Mouse (Mus musculus): ENCODE data around the gene Adgrf1. TPM values are rescaled to one million over a fixed set of nuclear protein-coding genes. Genes with fewer than 3 reads are reported as not detected.
A peak's percentile ranks its signal among the peaks of the same experiment; 100 is the strongest.

Gene Adgrf1
- polyA plus RNA-seq, 1 experiment from 2014 or later = not detected

DNA sequence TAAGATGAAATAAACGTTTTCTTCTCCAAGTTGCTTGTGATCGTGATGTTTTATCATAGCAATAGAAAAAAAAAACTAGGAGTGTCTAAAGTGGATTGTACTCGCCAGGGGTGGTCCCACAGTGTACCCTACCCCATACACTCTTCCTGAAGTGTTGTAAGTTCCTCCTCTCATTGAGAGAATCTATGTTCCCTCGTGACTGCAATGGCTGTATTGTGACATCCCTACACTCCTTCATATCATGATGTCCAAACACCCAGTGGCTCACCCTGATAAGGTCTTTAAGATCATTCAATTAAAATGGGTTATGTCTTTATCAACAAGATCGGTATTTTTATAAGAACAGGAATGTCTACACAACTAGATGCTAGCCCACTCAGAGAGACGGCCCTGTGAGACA is 24.8 kb upstream of the Adgrf1 start:
- no peak overlapping the region for H3K27ac ChIP-seq (ENCODE audit: low read depth, low read length)
- no peak overlapping the region for H3K4me2 ChIP-seq
- no peak overlapping the region for H3K9ac ChIP-seq (ENCODE audit: low read length)
- H3K27me3 ChIP-seq (ENCODE audit: control insufficient read depth, insufficient read depth, low read length) = no peaks in the 10 kb centered on the region
- no peaks in the 10 kb centered on the region for H3K36me3 ChIP-seq (ENCODE audit: control insufficient read depth, insufficient read depth, low read length)
- no peaks in the 10 kb centered on the region for H3K4me1 ChIP-seq (ENCODE audit: control insufficient read depth, insufficient read depth, low read length)
- 84% methylated on average over 6 of the region's 6 CpGs for WGBS
- ATAC-seq (ENCODE audit: low FRiP score) = no peak
- DNase-seq (ENCODE audit: low spot score, missing footprints) = peak; percentile 21
- no peak overlapping the region for H3K4me3 ChIP-seq (ENCODE audit: low read depth, low read length)
- H3K9me3 ChIP-seq (ENCODE audit: control insufficient read depth, low read length) = no peaks in the 10 kb centered on the region

DNA sequence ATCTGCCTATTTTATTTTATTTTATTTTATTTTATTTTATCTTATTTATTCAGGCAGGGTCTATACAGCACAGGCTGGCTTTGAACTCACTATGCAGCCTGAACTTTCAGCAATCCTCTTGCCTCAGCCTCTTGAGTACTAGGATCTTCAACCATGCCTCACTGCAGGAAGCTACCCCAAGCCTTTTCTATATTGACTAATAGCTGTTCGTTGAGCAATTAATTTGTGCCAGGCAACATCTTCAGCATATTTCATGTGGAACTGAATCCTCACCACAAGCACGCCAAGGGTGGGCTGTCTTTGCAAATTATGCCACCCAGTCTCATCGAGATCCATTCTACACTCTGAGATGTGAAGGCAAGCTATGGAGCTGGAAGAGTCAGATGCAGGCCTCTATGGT is 22.9 kb upstream of the Adgrf1 start:
- no peak overlapping the region for H3K4me2 ChIP-seq
- H3K4me1 ChIP-seq (ENCODE audit: control insufficient read depth, insufficient read depth, low read length) = no peaks in the 10 kb centered on the region
- WGBS = 89% methylated on average over 3 of the region's 3 CpGs
- H3K9me3 ChIP-seq (ENCODE audit: control insufficient read depth, low read length) = no peaks in the 10 kb centered on the region
- H3K27ac ChIP-seq (ENCODE audit: low read depth, low read length) = no peak overlapping the region
- no peak for DNase-seq (ENCODE audit: low spot score, missing footprints)
- H3K4me3 ChIP-seq (ENCODE audit: low read depth, low read length) = no peak overlapping the region
- H3K9ac ChIP-seq (ENCODE audit: low read length) = no peak overlapping the region
- no peak for ATAC-seq (ENCODE audit: low FRiP score)
- no peaks in the 10 kb centered on the region for H3K36me3 ChIP-seq (ENCODE audit: control insufficient read depth, insufficient read depth, low read length)
- no peaks in the 10 kb centered on the region for H3K27me3 ChIP-seq (ENCODE audit: control insufficient read depth, insufficient read depth, low read length)

DNA sequence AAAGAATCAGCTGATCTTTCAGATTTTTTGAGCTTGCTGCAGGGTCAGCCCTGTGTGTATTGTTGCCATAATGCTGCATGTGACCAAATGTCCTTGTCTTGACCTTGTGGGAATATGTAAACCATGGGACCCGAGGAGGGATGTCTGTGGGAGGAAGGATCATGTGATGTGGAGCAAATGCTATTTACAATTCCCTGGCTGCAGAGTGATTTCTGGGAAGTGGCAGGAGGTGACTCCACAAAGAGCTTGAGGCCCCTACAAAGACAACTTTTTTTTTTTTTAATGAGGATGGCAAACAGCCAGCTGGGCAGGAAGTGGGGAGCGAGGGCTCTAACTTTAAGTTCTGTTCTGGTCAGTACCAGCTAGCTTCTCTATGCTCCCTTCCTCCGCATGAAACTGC is 20.5 kb upstream of the Adgrf1 start:
- Histone ChIP-seq H3K27me3 (ENCODE audit: control insufficient read depth, insufficient read depth, low read length) (no peaks in the 10 kb centered on the region), H3K27ac (ENCODE audit: low read depth, low read length) (no peak overlapping the region), H3K4me1 (ENCODE audit: control insufficient read depth, insufficient read depth, low read length) (no peaks in the 10 kb centered on the region), H3K4me3 (ENCODE audit: low read depth, low read length) (no peak overlapping the region), H3K36me3 (ENCODE audit: control insufficient read depth, insufficient read depth, low read length) (no peaks in the 10 kb centered on the region), H3K9me3 (ENCODE audit: control insufficient read depth, low read length) (no peaks in the 10 kb centered on the region), H3K9ac (ENCODE audit: low read length) (no peak overlapping the region), H3K4me2 (no peak overlapping the region)
- no peak for ATAC-seq (ENCODE audit: low FRiP score)
- 76% methylated on average over 3 of the region's 3 CpGs for WGBS
- no peak for DNase-seq (ENCODE audit: low spot score, missing footprints)

- WGBS = 57% methylated on average over 5 of the region's 5 CpGs
- H3K9ac ChIP-seq (ENCODE audit: low read length) = no peak overlapping the region
- no peaks in the 10 kb centered on the region for H3K27me3 ChIP-seq (ENCODE audit: control insufficient read depth, insufficient read depth, low read length)
- H3K9me3 ChIP-seq (ENCODE audit: control insufficient read depth, low read length) = no peaks in the 10 kb centered on the region
- ATAC-seq (ENCODE audit: low FRiP score) (no peak), DNase-seq (ENCODE audit: low spot score, missing footprints) (peak; percentile 79)
- no peak overlapping the region for H3K4me3 ChIP-seq (ENCODE audit: low read depth, low read length)
- H3K4me2 ChIP-seq = no peak overlapping the region
- no peaks in the 10 kb centered on the region for H3K36me3 ChIP-seq (ENCODE audit: control insufficient read depth, insufficient read depth, low read length)
- H3K4me1 ChIP-seq (ENCODE audit: control insufficient read depth, insufficient read depth, low read length) = no peaks in the 10 kb centered on the region
- H3K27ac ChIP-seq (ENCODE audit: low read depth, low read length) = no peak overlapping the region
These were observed 18.6 kb upstream of the Adgrf1 start for GRCm38 (mm10) chr17:43251249-43252125.

DNA sequence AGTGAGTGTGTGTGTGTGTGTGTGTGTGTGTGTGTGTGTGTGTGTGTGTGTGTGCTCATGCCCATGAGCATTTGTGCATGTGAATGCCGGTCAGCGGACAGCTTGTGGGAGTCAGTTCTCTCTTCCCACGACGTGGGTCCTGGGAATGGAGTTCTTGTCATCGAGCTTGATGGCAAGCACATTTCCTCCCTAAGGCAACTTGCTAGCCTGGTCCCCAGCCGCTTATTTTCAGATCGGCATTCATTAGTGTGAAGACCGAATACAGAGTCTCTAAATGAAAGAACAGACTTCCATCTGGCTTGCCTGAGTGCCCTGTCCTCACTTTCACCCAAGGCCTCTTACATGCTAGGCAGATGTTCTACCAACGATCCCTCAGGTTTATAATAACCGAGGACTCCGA is 17.3 kb upstream of the Adgrf1 start:
- H3K36me3 ChIP-seq (ENCODE audit: control insufficient read depth, insufficient read depth, low read length) = no peaks in the 10 kb centered on the region
- H3K4me3 ChIP-seq (ENCODE audit: low read depth, low read length) = no peak overlapping the region
- ATAC-seq (ENCODE audit: low FRiP score) (no peak), DNase-seq (ENCODE audit: low spot score, missing footprints) (no peak)
- H3K4me1 ChIP-seq (ENCODE audit: control insufficient read depth, insufficient read depth, low read length) = no peaks in the 10 kb centered on the region
- H3K4me2 ChIP-seq = no peak overlapping the region
- WGBS = 92% methylated on average over 11 of the region's 11 CpGs
- H3K27me3 ChIP-seq (ENCODE audit: control insufficient read depth, insufficient read depth, low read length) = no peaks in the 10 kb centered on the region
- H3K9me3 ChIP-seq (ENCODE audit: control insufficient read depth, low read length) = no peaks in the 10 kb centered on the region
- no peak overlapping the region for H3K27ac ChIP-seq (ENCODE audit: low read depth, low read length)
- no peak overlapping the region for H3K9ac ChIP-seq (ENCODE audit: low read length)

- no peaks in the 10 kb centered on the region for H3K4me1 ChIP-seq (ENCODE audit: control insufficient read depth, insufficient read depth, low read length)
- H3K9me3 ChIP-seq (ENCODE audit: control insufficient read depth, low read length) = no peaks in the 10 kb centered on the region
- H3K27me3 ChIP-seq (ENCODE audit: control insufficient read depth, insufficient read depth, low read length) = no peaks in the 10 kb centered on the region
- no peak for DNase-seq (ENCODE audit: low spot score, missing footprints)
- H3K4me2 ChIP-seq = no peak overlapping the region
- H3K4me3 ChIP-seq (ENCODE audit: low read depth, low read length) = no peak overlapping the region
- ATAC-seq (ENCODE audit: low FRiP score) = no peak
- 72% methylated on average over 3 of the region's 3 CpGs for WGBS
- H3K9ac ChIP-seq (ENCODE audit: low read length) = no peak overlapping the region
- no peak overlapping the region for H3K27ac ChIP-seq (ENCODE audit: low read depth, low read length)
- no peaks in the 10 kb centered on the region for H3K36me3 ChIP-seq (ENCODE audit: control insufficient read depth, insufficient read depth, low read length)
These were observed 15.9 kb upstream of the Adgrf1 start for GRCm38 (mm10) chr17:43254261-43254660.

DNA sequence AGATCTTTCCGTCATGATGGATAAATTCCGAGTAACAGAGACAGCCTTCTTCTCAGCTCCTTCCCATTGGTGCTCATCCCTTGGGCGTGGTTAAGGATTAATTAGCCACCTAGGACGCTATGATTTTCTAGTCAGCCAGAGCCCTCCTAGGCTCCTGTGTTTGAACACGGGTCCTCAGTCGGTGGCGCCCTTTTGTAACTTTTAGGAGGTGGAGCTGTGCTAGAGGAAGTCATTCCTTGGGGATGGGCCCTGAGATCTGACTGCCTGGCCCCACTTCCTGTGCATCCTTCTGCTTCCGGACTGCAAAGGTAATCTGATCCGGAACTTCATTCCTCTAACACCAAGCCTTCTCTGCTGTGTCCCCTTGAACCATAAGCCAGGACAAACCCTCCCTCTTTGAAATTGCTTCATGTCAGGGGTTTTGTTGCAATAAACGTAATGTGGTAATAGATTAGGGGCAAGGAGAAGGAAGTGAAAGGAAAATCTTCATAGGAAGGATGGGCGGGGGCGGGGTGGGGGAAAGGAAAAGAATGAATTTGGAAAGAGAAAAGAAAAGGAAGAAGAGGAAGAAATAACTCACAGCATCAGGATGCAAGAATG is 13.5 kb upstream of the Adgrf1 start:
- Histone ChIP-seq H3K27me3 (ENCODE audit: control insufficient read depth, insufficient read depth, low read length) (no peaks in the 10 kb centered on the region), H3K27ac (ENCODE audit: low read depth, low read length) (no peak overlapping the region), H3K9ac (ENCODE audit: low read length) (no peak overlapping the region), H3K36me3 (ENCODE audit: control insufficient read depth, insufficient read depth, low read length) (no peaks in the 10 kb centered on the region), H3K4me2 (no peak overlapping the region), H3K4me3 (ENCODE audit: low read depth, low read length) (no peak overlapping the region), H3K4me1 (ENCODE audit: control insufficient read depth, insufficient read depth, low read length) (no peaks in the 10 kb centered on the region), H3K9me3 (ENCODE audit: control insufficient read depth, low read length) (no peaks in the 10 kb centered on the region)
- WGBS = 82% methylated on average over 12 of the region's 12 CpGs
- ATAC-seq (ENCODE audit: low FRiP score) (no peak), DNase-seq (ENCODE audit: low spot score, missing footprints) (no peak)

- Histone ChIP-seq H3K27ac (ENCODE audit: low read depth, low read length) (no peak overlapping the region), H3K9ac (ENCODE audit: low read length) (no peak overlapping the region), H3K9me3 (ENCODE audit: control insufficient read depth, low read length) (no peaks in the 10 kb centered on the region), H3K4me2 (no peak overlapping the region), H3K4me3 (ENCODE audit: low read depth, low read length) (no peak overlapping the region), H3K4me1 (ENCODE audit: control insufficient read depth, insufficient read depth, low read length) (no peaks in the 10 kb centered on the region), H3K27me3 (ENCODE audit: control insufficient read depth, insufficient read depth, low read length) (no peaks in the 10 kb centered on the region), H3K36me3 (ENCODE audit: control insufficient read depth, insufficient read depth, low read length) (no peaks in the 10 kb centered on the region)
- DNase-seq (ENCODE audit: low spot score, missing footprints) (no peak), ATAC-seq (ENCODE audit: low FRiP score) (no peak)
- 100% methylated on average over 1 of the region's 1 CpGs for WGBS
These were observed 12.4 kb upstream of the Adgrf1 start for GRCm38 (mm10) chr17:43257699-43258098.

DNA sequence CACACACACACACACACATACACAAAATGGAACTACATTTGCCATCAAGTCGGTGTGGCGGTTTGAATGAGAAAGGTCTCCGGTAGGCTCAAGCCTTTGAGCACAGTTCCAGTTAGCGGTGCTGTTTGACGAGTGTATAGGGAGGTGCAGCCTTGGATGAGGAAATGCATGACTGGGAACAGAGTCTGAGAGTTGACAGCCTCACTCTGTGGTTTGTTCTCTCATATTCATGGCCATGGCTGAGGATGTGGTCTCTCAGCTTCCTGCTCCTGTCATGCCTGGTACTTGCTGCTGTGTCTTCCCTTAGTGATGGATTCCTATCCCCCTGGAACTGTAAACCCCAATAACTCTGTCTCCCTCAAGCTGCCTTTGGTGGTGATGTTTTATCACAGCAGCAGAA is 8.2 kb upstream of the Adgrf1 start:
- Histone ChIP-seq H3K27ac (ENCODE audit: low read depth, low read length) (no peak overlapping the region), H3K9ac (ENCODE audit: low read length) (no peak overlapping the region), H3K4me1 (ENCODE audit: control insufficient read depth, insufficient read depth, low read length) (no peaks in the 10 kb centered on the region), H3K9me3 (ENCODE audit: control insufficient read depth, low read length) (no peaks in the 10 kb centered on the region), H3K4me3 (ENCODE audit: low read depth, low read length) (no peak overlapping the region), H3K36me3 (ENCODE audit: control insufficient read depth, insufficient read depth, low read length) (no peaks in the 10 kb centered on the region), H3K4me2 (no peak overlapping the region), H3K27me3 (ENCODE audit: control insufficient read depth, insufficient read depth, low read length) (no peaks in the 10 kb centered on the region)
- ATAC-seq (ENCODE audit: low FRiP score) (no peak), DNase-seq (ENCODE audit: low spot score, missing footprints) (no peak)
- WGBS = 94% methylated on average over 5 of the region's 5 CpGs

Data from midbrain, embryonic 11.5 days (tissue).